Mouse (Mus musculus) embryonic fibroblast, embryonic 13.5 days (primary cell): Measurements from ENCODE around the gene Msh2.

Experiments used
- CTCF ChIP-seq: IDR thresholded peaks from 2 replicates; pipeline ENCODE4 v1.5.1; 2011; ENCODE audit warnings: mild to moderate bottlenecking, control low read depth, low read length, moderate library complexity, borderline replicate concordance; ENCODE audit not compliant: insufficient read depth
- POLR2A ChIP-seq: IDR thresholded peaks from 2 replicates; pipeline ENCODE4 v1.6.1; 2011; ENCODE audit warnings: low read depth, mild to moderate bottlenecking, control low read depth, low read length, moderate library complexity

GRCm38 (mm10) chr17:87744985-87745925 is 73.1 kb downstream of the Msh2 start:
- TF ChIP-seq POLR2A (no peak), CTCF (no peak)
